Mouse (Mus musculus): ENCODE measurements at regions not wholly inside any gene's neighbourhood (a gene's known extent, or its start where the extent isn't known, plus 50 kb on each side); places are given as distances from the start of the nearest gene placed in this dataset.

- Histone ChIP-seq H3K9ac (ENCODE audit: low read depth, low read length) (no peak overlapping the region), H3K36me3 (ENCODE audit: control insufficient read depth, insufficient read depth, low read length) (no peaks in the 10 kb centered on the region), H3K4me3 (no peak overlapping the region), H3K79me2 (replicated peaks; ENCODE audit: control insufficient read depth, insufficient read depth, low read length) (no peaks in the 10 kb centered on the region), H3K27ac (no peak overlapping the region), H3K27me3 (ENCODE audit: control insufficient read depth, insufficient read depth, low read length) (no peaks in the 10 kb centered on the region), H3K4me1 (ENCODE audit: control insufficient read depth, insufficient read depth, low read length) (no peaks in the 10 kb centered on the region)
- TF ChIP-seq EP300 (IDR thresholded peaks at IDR 0.05; ENCODE audit: insufficient read depth, low read depth, low read length) (no peak), POLR2A (IDR thresholded peaks at IDR 0.05; ENCODE audit: insufficient read depth, low read depth, low read length) (no peak), CTCF (IDR thresholded peaks at IDR 0.05) (no peak)
- WGBS: 61% methylated on average over 2 of the region's 2 CpGs
- DNase-seq: no peak
- intact Hi-C loops (cut with DNase I): no loop called here
These were observed 346.5 kb upstream of the Tenm2 start for GRCm38 (mm10) chr11:37582236-37582635.

DNA sequence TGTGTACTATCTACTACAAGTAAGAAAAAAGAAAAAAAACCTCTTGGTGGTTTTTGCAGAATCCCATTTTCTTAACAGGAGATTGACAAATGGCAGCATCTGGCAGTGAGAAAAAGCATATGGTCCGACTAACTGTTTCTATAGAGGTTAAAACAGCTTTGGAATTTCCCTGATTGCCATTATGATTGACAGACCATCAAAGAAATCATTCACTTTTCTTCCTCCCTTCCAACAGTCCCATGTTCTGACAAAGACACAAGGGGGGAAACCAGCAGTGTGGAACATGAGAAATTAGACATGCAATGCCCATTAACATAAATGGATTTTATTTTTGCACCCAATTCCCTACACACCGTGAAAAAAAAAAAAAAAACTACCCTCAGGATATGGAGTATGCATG lies 297.9 kb upstream of the Tenm2 start:
- H3K27ac ChIP-seq: no peak overlapping the region
- intact Hi-C loops (cut with DNase I): no loop called here
- no peaks in the 10 kb centered on the region for H3K4me1 ChIP-seq (ENCODE audit: control insufficient read depth, insufficient read depth, low read length)
- H3K36me3 ChIP-seq (ENCODE audit: control insufficient read depth, insufficient read depth, low read length): peaks cover 2% of the 10 kb centered on the region; the same call in 1 of the 2 replicates
- DNase-seq: no peak
- WGBS: 65% methylated on average over 2 of the region's 2 CpGs
- H3K9ac ChIP-seq (ENCODE audit: low read depth, low read length): no peak overlapping the region
- no peaks in the 10 kb centered on the region for H3K79me2 ChIP-seq (replicated peaks; ENCODE audit: control insufficient read depth, insufficient read depth, low read length)
- no peaks in the 10 kb centered on the region for H3K27me3 ChIP-seq (ENCODE audit: control insufficient read depth, insufficient read depth, low read length)
- H3K4me3 ChIP-seq: no peak overlapping the region
- TF ChIP-seq CTCF (IDR thresholded peaks at IDR 0.05) (no peak), POLR2A (IDR thresholded peaks at IDR 0.05; ENCODE audit: insufficient read depth, low read depth, low read length) (no peak), EP300 (IDR thresholded peaks at IDR 0.05; ENCODE audit: insufficient read depth, low read depth, low read length) (no peak)

GRCm38 (mm10) chr11:37532476-37532875 lies 296.7 kb upstream of the Tenm2 start:
- Histone ChIP-seq H3K79me2 (replicated peaks; ENCODE audit: control insufficient read depth, insufficient read depth, low read length) (no peaks in the 10 kb centered on the region), H3K27ac (peak overlapping the region; percentile 38), H3K9ac (ENCODE audit: low read depth, low read length) (no peak overlapping the region), H3K27me3 (ENCODE audit: control insufficient read depth, insufficient read depth, low read length) (no peaks in the 10 kb centered on the region), H3K4me1 (ENCODE audit: control insufficient read depth, insufficient read depth, low read length) (no peaks in the 10 kb centered on the region), H3K4me3 (no peak overlapping the region), H3K36me3 (ENCODE audit: control insufficient read depth, insufficient read depth, low read length) (peaks cover 2% of the 10 kb centered on the region; the same call in 1 of the 2 replicates)
- DNase-seq: peak; percentile 39 to 56
- WGBS: 5% methylated on average over 2 of the region's 2 CpGs
- TF ChIP-seq POLR2A (IDR thresholded peaks at IDR 0.05; ENCODE audit: insufficient read depth, low read depth, low read length): 0 out of 2 replicates have a peak, but pooled peaks have one; percentile 14
- TF ChIP-seq EP300 (IDR thresholded peaks at IDR 0.05; ENCODE audit: insufficient read depth, low read depth, low read length): no peak
- intact Hi-C loops (cut with DNase I): no loop called here

GRCm38 (mm10) chr11:37498463-37499015 lies 262.8 kb upstream of the Tenm2 start:
- 64% methylated on average over 3 of the region's 3 CpGs for WGBS
- TF ChIP-seq POLR2A (IDR thresholded peaks at IDR 0.05; ENCODE audit: insufficient read depth, low read depth, low read length) (no peak), CTCF (IDR thresholded peaks at IDR 0.05) (no peak)
- Histone ChIP-seq H3K4me1 (ENCODE audit: control insufficient read depth, insufficient read depth, low read length) (no peaks in the 10 kb centered on the region), H3K27ac (no peak overlapping the region), H3K27me3 (ENCODE audit: control insufficient read depth, insufficient read depth, low read length) (no peaks in the 10 kb centered on the region), H3K36me3 (ENCODE audit: control insufficient read depth, insufficient read depth, low read length) (no peaks in the 10 kb centered on the region), H3K4me3 (no peak overlapping the region), H3K79me2 (replicated peaks; ENCODE audit: control insufficient read depth, insufficient read depth, low read length) (no peaks in the 10 kb centered on the region), H3K9ac (ENCODE audit: low read depth, low read length) (no peak overlapping the region)
- DNase-seq: no peak
- intact Hi-C loops (cut with DNase I): no loop called here

DNA sequence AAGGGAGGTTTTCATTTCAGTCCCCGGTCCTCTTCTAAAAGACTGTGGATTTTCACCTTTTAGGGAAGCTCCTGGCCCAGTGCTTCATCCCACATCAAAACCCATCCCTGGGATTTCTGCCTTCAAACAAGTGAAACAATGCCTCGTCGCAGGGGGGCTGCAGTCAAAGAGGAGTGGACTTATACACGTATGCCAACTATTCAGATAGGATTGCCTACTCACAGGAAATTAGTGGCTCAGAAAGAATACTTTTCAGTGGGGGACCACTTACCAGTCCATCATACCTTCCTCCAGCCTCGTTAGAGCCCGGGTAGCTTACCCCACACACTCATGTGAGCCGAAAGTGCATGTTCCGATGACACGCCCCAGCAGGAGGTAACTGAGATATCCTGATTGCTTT lies 262.1 kb upstream of the Tenm2 start:
- H3K4me1 ChIP-seq (ENCODE audit: control insufficient read depth, insufficient read depth, low read length): no peaks in the 10 kb centered on the region
- no peaks in the 10 kb centered on the region for H3K27me3 ChIP-seq (ENCODE audit: control insufficient read depth, insufficient read depth, low read length)
- no peak overlapping the region for H3K9ac ChIP-seq (ENCODE audit: low read depth, low read length)
- no peak overlapping the region for H3K27ac ChIP-seq
- no peaks in the 10 kb centered on the region for H3K79me2 ChIP-seq (replicated peaks; ENCODE audit: control insufficient read depth, insufficient read depth, low read length)
- no peak for DNase-seq
- 61% methylated on average over 9 of the region's 9 CpGs for WGBS
- TF ChIP-seq CTCF (IDR thresholded peaks at IDR 0.05) (no peak), EP300 (IDR thresholded peaks at IDR 0.05; ENCODE audit: insufficient read depth, low read depth, low read length) (no peak), POLR2A (IDR thresholded peaks at IDR 0.05; ENCODE audit: insufficient read depth, low read depth, low read length) (no peak)
- H3K36me3 ChIP-seq (ENCODE audit: control insufficient read depth, insufficient read depth, low read length): no peaks in the 10 kb centered on the region
- intact Hi-C loops (cut with DNase I): no loop called here
- H3K4me3 ChIP-seq: no peak overlapping the region

GRCm38 (mm10) chr11:37480236-37480635 lies 244.5 kb upstream of the Tenm2 start:
- WGBS: 48% methylated on average over 3 of the region's 3 CpGs
- peak in 1 of 2 experiments; percentile 24 for DNase-seq
- Histone ChIP-seq H3K79me2 (replicated peaks; ENCODE audit: control insufficient read depth, insufficient read depth, low read length) (no peaks in the 10 kb centered on the region), H3K9ac (ENCODE audit: low read depth, low read length) (no peak overlapping the region), H3K27me3 (ENCODE audit: control insufficient read depth, insufficient read depth, low read length) (no peaks in the 10 kb centered on the region), H3K27ac (no peak overlapping the region), H3K4me1 (ENCODE audit: control insufficient read depth, insufficient read depth, low read length) (no peaks in the 10 kb centered on the region), H3K36me3 (ENCODE audit: control insufficient read depth, insufficient read depth, low read length) (no peaks in the 10 kb centered on the region), H3K4me3 (no peak overlapping the region)
- TF ChIP-seq CTCF (IDR thresholded peaks at IDR 0.05) (no peak), EP300 (IDR thresholded peaks at IDR 0.05; ENCODE audit: insufficient read depth, low read depth, low read length) (no peak), POLR2A (IDR thresholded peaks at IDR 0.05; ENCODE audit: insufficient read depth, low read depth, low read length) (no peak)
- intact Hi-C loops (cut with DNase I): no loop called here

Data from heart, adult 2 months (tissue).